Mouse (Mus musculus) kidney, postnatal 25 days (tissue): ENCODE data around the gene Ptprr.
A peak's percentile ranks its signal among the peaks of the same experiment; 100 is the strongest.

Experiments
- DNase-seq, 2 experiments: peaks; one replicate each; pipeline ENCODE4 v3.0.0; 2021; ENCODE audit warnings: mixed read lengths in 2 of 2

The Ptprr gene

DNA sequence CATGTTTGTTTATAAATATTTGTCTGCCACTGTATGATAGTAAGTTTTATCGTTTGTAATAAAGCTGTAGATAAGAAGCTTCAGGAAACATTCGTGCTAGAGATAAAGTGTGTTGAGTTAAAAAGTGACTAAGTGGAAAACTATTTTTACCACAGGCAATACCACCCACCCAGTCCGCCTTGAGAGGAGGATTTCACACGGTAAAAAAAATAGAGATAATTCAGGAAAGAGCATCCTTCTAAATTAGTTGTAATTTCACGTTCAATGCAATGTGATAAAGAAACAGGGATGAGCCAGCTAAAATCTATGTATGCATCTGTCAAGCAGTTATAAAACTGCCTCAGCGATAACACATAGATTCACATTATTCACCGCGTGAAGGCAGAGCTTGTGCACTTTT lies 99.0 kb downstream of the Ptprr start:
- no peak for DNase-seq

DNA sequence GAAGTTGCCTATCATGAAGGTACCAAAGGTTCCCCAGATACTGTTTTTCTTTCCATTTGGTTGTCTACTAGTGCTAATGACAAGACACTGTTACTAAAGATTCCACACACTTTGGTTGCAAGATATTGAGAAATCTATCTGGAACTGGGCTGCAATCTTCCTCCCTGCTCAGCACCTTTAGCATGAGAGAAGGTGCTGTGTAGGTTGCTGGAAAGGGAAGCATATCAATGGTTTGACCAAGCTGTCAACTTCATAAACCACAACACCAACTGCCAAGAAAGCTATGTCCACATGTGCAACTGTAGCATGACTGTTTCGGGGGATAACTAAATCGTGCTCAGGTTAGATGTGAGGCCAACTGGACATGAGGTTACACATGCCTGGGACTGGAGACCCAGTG lies 103.5 kb downstream of the Ptprr start:
- no peak for DNase-seq

DNA sequence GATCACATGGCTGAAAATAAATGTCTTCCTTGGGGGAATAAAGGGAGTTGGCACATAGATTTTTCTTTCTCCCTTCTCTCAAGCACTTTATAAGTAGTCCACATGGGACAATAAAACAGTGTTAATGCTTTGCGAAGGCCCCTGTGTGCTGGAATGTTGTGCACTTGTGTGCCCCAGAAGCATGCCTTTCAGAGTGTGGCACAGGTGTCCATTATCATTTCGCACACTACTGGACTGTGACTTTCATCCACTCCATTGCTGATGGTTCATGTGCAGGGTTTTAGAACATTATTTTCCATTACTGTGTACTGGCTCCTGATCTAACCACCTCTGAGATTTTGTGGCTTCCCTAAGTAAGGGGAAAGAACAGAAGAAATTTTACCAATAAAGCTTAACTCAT lies 105.8 kb downstream of the Ptprr start:
- DNase-seq, result no peak

DNA sequence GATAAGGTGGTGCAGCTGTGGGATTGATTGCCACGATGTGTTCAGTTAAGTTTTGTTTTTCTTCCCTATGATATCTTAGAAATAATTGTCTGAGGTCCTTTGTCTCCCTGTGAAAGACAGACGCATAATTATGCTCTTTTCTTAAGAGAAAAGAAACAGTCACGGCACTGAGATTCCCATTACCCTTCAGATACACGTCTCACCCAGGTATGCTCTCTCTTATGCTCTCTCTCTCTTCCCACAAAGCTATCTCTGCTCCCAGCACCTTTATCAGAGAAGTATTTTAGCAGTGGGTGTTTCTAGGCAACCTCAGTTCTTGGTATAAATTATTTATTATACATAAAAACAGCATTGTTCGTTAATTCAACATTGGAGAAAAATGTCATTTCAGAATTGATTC lies 107.4 kb downstream of the Ptprr start:
- DNase-seq, result no peak

DNA sequence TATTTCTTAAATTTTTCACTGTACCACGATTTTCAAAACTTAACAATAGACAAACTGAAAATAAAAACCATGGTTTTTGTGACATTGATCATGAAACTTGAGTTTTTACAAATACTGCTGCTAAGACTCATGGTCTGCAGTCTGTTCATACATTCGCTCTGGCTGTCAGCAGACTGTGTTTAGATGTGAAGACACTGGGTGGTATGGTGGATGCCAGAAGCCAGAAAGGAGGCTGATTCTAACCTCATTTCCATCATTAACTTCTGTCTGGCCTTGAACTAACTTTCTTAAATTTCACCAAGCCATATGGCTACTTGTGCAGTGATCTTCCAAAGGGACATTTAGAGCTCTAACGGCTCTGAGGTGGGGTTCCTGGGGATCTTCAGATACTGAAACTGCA lies 112.4 kb downstream of the Ptprr start:
- DNase-seq, result no peak

DNA sequence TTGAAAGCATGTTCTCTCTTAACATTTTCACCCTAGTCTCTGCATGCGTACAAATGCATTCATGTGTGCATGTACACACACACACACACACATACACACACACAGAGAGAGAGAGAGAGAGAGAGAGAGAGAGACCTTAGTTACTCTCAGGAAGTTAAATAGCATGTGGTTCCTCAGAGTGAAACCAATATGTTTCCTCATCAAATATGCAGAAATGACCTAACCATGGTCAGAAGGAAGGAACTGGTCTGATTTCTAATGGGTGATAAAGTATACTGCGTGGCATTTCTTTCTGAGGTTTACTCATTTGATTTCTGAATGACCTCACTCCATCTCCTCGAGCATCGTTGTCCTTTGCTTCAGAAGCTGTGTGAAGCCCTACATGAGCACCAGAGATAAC lies 113.2 kb downstream of the Ptprr start:
- no peak for DNase-seq

DNA sequence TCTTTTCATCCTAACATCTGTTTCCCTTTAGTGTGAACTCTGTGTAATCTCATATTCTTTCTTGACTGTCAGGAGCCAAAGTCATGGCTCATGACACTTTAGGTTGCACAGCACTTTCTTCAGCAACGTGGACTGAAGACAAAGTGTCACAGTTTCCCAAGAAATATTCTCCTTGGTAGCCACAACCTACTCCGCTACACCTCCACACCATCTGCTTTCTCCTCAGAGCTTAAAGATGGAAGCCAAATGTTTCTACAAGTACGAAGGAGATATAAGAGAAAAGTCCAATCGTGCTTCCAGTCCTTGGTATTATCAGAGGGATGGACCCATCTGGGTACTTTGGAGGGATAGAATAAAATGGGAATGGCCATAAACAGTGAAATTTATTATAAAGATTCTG lies 114.2 kb downstream of the Ptprr start:
- DNase-seq, result no peak

DNA sequence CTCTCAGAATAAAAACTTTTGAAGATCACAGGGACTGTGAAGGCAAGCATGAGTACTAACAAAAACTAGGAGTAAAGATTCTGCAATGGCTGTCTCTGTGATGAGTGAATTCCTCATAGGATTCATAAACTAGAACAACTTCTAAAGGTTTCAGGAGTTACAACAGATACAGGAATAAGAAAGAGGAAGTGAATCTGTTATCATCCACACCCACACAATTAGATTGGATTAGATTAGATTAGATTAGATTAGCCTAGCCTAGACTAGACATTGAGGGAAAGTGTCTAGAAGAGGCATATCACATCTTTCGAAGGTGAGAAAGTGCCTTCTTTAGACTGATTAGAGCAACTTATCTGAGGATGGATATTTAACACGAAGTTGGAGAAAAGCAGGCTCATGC lies 117.2 kb downstream of the Ptprr start:
- DNase-seq, result no peak

DNA sequence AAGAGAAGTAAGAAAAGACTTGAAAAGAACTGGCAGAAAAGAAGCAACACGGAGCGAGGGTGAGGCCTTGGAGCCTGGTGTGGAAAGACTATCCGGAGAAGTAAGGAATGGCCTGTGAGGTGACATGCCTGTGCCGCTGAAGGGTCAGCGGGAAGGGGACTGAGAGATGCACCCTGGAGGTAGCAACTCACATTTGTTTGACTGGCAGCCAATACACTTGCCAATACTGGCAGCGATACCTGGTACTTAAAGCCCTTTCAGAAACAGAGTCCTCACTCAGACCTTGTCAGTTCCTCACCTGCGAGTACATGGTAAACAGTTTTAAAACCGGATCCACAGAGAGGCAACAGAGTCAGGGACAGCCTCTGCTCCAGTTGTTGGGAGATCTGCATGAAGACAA lies 122.2 kb downstream of the Ptprr start:
- DNase-seq, result no peak

DNA sequence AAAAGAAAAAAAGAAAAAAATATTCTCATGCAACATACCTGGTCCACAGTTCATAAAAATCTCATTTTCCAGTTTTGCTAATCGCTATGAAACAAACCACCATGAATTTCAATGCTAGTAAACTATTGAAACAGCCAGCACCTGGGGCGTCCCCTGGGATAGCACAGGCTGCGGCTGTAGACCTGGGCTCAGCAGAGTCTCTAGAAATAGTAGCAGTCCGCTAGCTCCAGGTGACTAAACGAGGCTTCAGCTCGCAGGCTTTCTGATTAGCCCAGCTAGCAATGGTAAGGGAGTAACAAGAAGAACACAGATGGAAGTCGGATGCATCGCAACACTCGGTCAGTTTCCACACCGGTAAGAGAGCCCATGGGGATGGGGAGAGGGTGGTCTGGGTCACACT lies 125.7 kb downstream of the Ptprr start:
- DNase-seq, result no peak

DNA sequence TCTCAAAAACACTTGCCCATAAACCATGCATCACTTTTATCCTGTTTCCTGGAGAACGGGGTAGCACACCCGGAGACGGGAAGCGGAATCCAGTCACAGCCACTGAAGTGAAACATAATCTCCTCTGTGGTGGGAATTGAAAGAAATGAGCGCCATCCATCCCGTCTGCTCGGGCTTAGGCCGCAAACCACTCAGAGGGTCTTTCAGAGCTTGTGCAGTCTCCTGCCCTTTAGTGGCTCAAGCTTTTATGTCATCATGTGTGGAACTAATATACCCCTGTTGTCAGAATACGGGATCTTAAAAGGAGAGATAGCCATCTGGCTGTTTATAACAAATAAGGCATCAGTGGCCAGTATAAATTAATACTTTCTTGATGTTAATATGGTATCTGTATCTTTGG lies 128.1 kb downstream of the Ptprr start:
- DNase-seq, result no peak

DNA sequence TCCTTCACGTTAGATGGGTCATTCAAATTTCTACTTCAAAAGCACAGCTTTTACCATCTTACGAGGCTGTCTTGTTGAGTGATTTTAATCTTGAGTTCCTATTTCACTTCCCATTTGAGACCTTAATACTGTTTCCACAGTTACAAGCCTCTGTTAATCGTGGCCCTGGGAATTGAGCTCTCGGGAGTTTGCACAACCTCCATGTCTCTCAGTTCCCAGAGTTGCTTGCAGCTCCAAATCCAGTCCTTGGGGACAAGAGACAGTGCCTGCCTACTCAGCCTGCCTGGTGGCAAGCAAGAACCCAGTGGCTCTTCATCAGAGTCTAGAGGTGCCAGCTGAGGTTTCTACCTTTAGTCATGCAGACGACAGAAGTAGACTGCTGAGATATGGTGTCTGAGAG lies 136.7 kb downstream of the Ptprr start:
- no peak for DNase-seq

DNA sequence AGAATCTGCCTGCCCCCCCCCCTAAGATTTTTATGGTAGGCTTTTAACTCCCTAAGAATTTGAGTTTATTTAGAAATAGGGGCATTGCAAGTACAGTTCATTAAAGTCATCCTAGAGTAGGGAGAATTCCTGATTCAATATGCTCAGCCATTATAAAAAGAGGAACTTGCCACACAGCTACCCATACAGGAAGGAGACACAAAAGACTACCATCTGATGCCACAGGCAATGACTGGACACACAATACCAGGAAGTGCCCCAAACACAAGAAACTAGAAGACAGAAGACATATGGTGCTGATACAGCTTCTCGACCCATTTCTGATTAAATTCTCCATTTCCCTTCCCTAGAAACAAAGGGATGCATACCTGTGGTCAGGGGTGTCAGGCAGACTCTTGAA lies 138.7 kb downstream of the Ptprr start:
- DNase-seq, result no peak

DNA sequence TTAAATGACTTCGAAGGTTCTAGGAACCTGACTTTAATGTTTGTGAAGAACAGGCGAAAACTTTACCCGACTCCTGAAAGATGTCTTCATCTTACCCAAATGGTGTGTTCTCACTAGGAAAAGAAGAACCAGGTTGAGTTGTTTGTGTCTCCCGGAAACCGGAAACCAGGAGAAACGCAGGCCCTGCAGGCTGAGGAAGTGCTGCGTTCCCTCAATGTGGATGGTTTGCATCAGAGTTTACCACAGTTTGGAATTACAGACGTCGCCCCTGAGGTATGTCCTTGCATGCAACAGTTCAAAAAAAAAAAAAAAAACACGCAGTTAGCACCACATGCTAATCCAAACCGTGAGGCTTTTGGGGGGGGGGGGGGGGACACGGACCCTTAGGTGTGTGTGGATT lies 144.3 kb downstream of the Ptprr start:
- DNase-seq, result no peak

DNA sequence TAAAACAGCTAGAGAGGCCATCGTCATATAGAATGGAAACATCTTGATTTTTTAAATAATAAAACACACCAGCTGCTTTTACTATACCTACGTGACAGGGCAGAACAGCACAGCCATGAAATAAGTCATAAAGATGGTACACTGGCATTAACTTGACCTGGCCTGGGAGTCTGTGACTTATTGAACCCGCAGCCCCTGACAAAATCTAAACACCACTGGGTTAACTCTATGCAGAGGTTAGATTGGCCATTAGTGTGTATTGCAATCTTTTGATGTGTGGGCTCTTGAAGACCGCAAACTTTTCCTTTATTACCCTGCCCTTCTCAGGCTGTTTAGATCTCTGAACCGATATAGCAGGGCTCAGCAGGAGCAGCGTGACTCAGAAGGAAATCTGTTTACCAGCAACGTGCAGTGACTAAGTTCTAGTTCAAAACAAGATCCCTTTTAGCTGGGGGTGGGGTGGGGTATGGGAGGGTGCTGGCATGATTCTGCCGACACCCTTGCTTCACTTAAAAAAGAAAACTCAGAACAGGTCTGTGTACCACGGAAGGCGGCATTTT lies 157.4 kb downstream of the Ptprr start:
- DNase-seq, result no peak

DNA sequence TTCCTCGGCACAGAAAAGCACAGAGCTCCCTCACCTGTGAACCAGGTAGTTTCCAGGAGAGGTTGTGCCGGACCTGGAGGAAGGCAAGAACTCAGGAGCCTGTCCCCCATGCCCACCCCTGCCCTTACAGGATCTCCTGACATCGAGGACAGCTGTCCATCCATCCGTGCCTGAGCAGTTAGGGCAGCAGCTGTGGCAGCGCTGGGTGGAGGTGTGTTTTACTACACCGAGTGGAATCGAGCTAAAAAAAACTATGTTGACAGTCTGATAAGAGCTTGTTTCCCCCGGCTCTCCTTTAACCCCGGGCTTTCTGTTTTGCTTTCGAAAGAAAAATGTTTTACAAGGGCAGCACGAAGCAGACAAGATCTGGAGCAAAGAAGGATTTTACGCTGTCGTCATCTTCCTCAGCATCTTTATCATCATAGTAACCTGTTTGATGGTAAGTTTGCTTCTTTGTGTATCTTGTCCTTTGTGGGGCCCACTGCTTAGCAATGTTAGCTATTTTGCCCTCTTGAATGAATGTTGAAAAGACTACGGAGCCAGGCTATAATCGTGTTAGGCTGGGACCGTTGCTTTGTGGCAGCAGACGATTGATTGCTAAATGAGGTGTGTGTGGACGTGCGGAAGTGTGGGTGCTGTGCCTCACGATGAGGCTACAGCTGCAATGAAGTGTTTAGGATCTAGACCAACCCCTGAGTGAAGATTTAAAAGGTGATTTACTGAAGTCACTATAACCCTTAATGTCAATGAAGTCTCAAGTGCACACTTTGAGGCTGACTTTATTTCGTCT lies 159.6 kb downstream of the Ptprr start:
- DNase-seq, result no peak

DNA sequence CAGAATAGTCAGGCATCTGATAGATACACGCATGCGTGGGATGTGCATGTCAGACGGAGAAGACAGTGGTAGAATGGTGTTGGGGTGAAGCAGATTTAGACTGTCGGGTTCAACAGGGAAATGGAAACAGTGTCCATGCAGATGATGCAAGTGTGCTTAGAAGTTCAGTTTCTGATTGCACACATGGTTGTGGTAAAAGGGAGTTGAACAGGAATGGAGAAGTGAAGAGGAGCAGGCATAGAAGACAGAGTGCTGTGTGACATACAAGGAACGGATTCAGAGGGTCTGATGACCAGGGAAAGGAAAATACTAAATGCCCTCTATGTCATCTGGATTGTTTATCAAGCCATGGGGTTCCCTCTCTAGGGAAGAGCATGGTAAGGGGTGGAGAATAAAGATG lies 163.2 kb downstream of the Ptprr start:
- DNase-seq, result no peak

DNA sequence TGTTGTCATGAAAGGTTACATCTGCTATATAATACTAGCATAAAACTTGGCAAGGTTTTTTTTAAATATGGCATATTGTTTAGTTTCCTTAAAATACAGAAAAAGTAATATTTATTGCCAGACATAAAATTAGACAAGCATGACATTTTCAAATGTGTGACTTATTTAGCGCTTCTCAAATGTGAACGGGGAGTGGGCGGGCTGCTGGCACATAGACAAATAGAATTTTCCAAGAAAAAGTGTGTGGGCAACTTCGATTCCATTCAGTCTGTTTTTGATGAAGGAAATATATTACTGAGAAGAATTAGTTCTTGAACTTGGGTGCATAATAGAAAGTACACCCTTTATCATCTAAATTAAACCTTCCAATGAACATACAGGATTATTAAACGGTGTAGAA lies 164.2 kb downstream of the Ptprr start:
- no peak for DNase-seq

DNA sequence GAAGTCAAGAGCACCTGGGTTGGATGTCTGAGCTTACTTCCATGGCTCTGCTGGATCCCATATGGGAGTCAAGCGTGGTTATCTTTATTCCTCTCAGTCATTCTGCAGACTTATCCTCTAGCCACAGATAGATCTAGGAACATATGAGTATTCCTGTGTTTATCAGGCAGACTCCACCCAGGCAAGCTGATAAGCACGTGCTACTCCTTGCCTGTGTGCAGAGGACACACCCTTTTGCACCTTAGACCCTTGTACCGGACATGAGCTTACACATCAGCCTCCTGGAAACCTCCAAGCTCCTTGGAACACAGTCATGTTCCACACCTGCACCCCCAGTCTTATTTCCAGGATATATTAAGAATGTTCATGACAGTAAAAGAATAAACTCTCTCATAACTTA lies 165.2 kb downstream of the Ptprr start:
- DNase-seq, result no peak

DNA sequence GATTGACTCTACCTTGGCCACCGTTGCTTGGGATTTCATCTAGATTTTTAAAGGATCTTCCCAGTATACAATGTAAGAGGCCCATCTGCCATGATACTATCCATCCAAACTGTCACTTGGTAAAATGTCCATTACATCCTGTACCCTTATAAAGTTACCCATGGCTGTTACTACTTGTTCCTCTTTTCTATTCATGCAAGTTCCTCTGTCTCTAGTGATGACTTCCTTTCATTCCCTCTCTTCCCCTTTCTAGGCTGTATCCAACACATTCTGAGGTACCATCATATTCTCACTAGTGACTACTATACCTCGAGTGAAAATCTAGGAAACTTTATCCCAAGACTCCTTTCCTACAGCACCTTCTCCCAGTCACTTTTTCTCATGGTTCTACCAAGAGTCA lies 173.7 kb downstream of the Ptprr start:
- DNase-seq, result no peak

DNA sequence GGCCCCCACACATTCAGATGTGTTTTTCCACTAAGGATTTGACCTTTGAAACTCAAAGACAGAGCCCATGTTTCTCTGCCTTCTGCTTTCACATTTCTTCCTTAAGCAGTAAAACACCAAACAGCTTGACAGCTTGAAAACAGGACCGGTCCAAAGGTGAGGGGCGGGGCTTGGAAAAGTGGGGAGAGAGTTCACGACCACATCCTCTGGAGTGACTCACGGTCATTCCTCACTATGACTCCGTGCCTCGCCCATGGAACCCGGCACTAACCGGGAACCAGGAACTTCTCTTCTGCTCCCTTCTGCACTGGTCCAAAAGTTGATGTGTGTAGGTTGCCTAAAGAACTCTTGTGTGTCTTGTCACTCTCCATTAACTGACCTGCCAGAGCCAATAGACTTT lies 174.3 kb downstream of the Ptprr start:
- DNase-seq, result peak; percentile 14 to 49

DNA sequence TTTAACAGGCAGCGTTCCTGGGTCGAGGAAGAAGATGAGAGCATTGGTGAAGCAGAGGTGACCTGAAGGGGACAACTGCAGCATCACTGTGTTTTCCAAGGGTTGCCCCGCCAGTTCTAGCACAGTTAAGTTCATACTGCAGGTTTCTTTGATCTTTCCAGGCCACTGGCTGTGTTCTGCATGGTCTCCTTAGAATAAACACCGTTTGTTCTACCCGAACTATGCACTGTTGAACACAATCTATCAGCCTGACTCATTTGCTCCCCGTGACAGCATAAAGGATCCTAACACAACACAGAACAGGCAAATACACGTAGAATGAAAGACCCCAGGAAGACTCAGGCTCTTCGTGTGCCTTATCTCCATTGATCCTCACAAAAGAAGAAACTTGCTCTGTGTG lies 176.4 kb downstream of the Ptprr start:
- DNase-seq, result no peak

DNA sequence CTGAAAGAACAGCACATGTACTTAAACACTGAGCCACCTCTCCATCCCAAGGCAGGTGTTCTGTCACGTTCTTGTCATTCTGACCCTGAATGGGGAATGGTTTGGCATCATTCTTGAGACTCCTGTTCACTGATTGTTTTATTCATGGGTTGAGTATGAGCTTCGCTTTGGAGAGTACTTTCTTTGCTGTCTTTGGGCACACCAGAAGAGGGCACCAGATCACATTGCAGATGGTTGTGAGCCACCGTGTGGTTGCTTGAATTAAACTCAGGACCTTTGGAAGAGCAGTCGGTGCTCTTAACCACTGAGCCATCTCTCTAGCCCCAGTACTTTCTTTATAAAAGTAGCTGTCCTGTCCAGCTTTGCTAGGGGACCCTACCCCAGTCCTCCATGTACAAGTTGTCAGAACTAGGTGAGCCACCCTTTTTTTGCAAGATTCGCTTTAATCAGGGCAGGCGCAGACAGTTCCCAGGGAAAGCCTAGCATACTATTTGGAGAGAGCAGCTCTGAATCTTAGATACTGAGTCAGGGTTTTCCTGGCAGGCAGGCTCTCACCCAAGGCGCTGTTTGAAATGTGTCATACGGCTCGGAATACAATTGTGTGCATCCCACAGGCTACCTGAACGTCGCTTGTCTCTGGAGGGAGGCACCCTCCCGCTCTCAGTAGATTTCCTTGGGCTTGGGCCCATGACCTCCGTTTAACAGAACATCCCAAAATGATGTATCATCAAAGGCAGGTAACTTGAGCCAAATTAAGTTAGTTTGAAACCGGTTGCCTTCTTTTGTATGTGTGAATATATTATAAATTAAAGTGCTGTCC lies 178.8 kb downstream of the Ptprr start:
- DNase-seq, result no peak

DNA sequence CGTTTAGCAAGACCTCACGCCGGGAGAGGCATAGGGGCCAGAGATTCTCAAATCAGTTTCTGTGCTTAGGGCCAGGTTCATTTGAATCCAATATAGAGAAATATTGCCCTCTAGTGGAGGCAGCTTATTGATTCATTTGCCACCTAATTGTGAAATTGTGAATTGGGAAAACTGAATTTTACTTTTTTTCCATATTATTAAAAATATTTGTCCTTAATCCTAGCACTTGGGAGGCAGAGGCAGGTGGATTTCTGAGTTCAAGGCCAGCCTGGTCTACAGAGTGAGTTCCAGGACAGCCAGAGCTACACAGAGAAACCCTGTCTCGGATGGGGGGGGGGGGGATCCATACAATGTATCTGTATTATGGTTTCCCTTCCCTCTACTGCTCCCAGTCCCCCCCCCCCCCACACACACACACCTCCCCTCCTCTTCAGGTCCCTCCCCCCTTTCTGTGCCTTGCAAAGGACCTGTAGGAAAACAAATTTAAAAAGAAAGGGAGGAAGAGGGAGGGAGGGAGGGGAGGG lies 179.5 kb downstream of the Ptprr start:
- peak in 1 of 2 experiments; percentile 9 for DNase-seq
